Mouse (Mus musculus) cerebellum, adult 9-11 months (tissue): ENCODE measurements around the gene Hdhd3.

Experiments
- DNase-seq: peaks from one replicate; pipeline ENCODE4 v3.0.0; 2022

The Hdhd3 gene

GRCm38 (mm10) chr4:62503374-62503970, at the start of gene Hdhd3:
Gene Hdhd3 (minus strand): TSS chr4:62503467.
- no peak for DNase-seq

- no peak for DNase-seq
Measured at GRCm38 (mm10) chr4:62551966-62552365, 48.7 kb upstream of the Hdhd3 start.

- no peak for DNase-seq
Measured at GRCm38 (mm10) chr4:62544801-62545200, 41.5 kb upstream of the Hdhd3 start.

- no peak for DNase-seq
Measured at GRCm38 (mm10) chr4:62543782-62544181, 40.5 kb upstream of the Hdhd3 start.

GRCm38 (mm10) chr4:62541802-62542201, 38.5 kb upstream of the Hdhd3 start:
- DNase-seq, result no peak

GRCm38 (mm10) chr4:62533729-62534128, 30.5 kb upstream of the Hdhd3 start:
- no peak for DNase-seq

- DNase-seq, result no peak
Measured at GRCm38 (mm10) chr4:62527655-62528054, 24.4 kb upstream of the Hdhd3 start.

- DNase-seq, result peak; percentile 10
Measured at GRCm38 (mm10) chr4:62526256-62526655, 23.0 kb upstream of the Hdhd3 start.

- no peak for DNase-seq
Measured at GRCm38 (mm10) chr4:62525489-62525811, 22.2 kb upstream of the Hdhd3 start.

GRCm38 (mm10) chr4:62524651-62525488, 21.6 kb upstream of the Hdhd3 start, which contains the start of the genes Pole3 and 4933430I17Rik:
Gene Pole3 (minus strand): TSS chr4:62525068.
Gene 4933430I17Rik (plus strand): TSS chr4:62525369.
- peak; percentile 97 for DNase-seq

GRCm38 (mm10) chr4:62520892-62521400, 17.7 kb upstream of the Hdhd3 start:
- peak; percentile 11 for DNase-seq

- peak; percentile 89 for DNase-seq
Measured at GRCm38 (mm10) chr4:62519849-62520233, 16.6 kb upstream of the Hdhd3 start, which contains the start of gene Alad. Gene Alad (minus strand): TSS chr4:62519918.

GRCm38 (mm10) chr4:62519122-62519848, 16.0 kb upstream of the Hdhd3 start:
- DNase-seq, result no peak

GRCm38 (mm10) chr4:62518416-62519121, 15.3 kb upstream of the Hdhd3 start:
- DNase-seq, result peak; percentile 90

- peak; percentile 40 for DNase-seq
Measured at GRCm38 (mm10) chr4:62517538-62518415, 14.5 kb upstream of the Hdhd3 start.

- no peak for DNase-seq
Measured at GRCm38 (mm10) chr4:62517046-62517445, 13.8 kb upstream of the Hdhd3 start.

GRCm38 (mm10) chr4:62516579-62516978, 13.3 kb upstream of the Hdhd3 start:
- DNase-seq, result peak; percentile 43

GRCm38 (mm10) chr4:62516079-62516478, 12.8 kb upstream of the Hdhd3 start:
- DNase-seq, result peak; percentile 82

GRCm38 (mm10) chr4:62515490-62515889, 12.2 kb upstream of the Hdhd3 start:
- DNase-seq, result peak; percentile 65

GRCm38 (mm10) chr4:62514995-62515394, 11.7 kb upstream of the Hdhd3 start:
- DNase-seq, result peak; percentile 38

- peak; percentile 38 for DNase-seq
Measured at GRCm38 (mm10) chr4:62513998-62514506, 10.8 kb upstream of the Hdhd3 start.
